Mouse (Mus musculus): ENCODE measurements around the gene Gm10801.
"Not testable (repeated sequence)": the region's sequence is repeated elsewhere in the genome, so short reads cannot be mapped to it uniquely, and the experiment has no call there.

The Gm10801 gene

DNA sequence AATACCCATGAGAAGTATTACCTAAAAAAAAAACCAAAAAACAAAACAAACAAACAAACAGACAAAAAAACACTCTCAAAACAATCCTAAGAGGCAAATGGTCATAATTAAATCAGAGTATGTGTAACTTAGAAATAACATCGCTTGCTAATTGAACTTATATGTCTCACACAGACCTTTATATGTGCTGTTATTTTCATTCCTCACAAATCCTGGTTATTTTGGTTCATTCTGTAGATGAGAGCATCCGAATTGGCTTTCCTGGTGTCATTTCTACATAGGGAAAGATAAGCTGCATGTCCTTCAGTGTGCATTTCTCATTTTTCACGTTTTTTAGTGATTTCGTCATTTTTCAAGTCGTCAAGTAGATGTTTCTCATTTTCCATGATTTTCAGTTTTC is at the start of gene Gm10801:
Gene Gm10801 (plus strand): TSS at position 301 of the 400 bp plus-strand sequence.
- in situ Hi-C loops (cut with MboI, MseI): not testable (repeated sequence)

DNA sequence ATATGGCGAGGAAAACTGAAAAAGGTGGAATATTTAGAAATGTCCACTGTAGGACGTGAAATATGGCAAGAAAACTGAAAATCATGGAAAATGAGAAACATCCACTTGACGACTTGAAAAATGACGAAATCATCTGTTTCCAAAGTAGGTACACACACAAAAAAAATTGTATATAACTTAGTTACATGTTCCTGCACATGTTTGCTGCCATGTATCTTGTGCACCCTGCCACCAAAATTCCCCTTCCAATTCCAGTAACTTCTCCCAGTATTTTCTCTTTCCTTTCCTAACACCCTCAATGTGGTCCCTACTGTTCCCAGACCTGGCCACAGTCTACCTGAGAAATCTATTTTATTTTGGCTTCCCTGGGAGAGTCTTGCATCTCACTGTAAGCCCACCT is 5.2 kb downstream of the Gm10801 start, which contains the start of gene Gm10800:
Gene Gm10800 (minus strand): TSS at position 101 of the 400 bp plus-strand sequence.
- in situ Hi-C loops (cut with MboI, MseI): not testable (repeated sequence)

DNA sequence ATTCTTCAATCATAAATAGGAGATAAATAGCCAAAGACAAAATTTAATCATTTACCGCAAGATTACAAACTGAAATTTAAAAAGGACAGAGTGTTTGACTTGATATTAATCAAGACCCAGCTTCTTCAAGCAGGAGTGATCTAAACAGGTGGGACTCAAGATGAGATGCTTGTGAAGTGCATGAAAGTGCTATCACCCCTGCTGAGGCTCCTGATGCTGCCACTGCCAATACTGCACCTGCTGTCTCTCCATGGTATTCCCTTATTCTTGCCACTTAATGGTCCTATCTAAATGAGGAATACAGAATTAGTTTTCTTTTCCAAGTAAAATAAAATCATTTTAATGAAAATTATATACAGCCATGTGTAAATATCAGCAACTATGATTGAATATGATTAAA is 35.5 kb downstream of the Gm10801 start:
- in situ Hi-C loops (cut with MboI, MseI): no loop called here

Data from T-helper 1 cell (primary cell).